Mouse (Mus musculus) gastrocnemius, postnatal 36 days (tissue): ENCODE data around the gene Prodh2. TPM values are rescaled to one million over a fixed set of nuclear protein-coding genes. Genes with fewer than 3 reads are reported as not detected.
A peak's percentile ranks its signal among the peaks of the same experiment; 100 is the strongest.
"Not testable (repeated sequence)": the region's sequence is repeated elsewhere in the genome, so short reads cannot be mapped to it uniquely, and the experiment has no call there.

Experiments used
- DNase-seq, 2 experiments: peaks; one replicate each; pipeline ENCODE4 v3.0.0; 2022
- intact Hi-C: fragments of 180-260 bp; cut with DNase I; formaldehyde crosslinking; loops from one replicate; pipeline ENCODE4 v1.15.1; 2025
- total RNA-seq, 2 experiments: library from RNA; stranded (reverse); gene quantifications; 2 replicates each; pipeline ENCODE4 v1.2.3; 2021

Prodh2 gene
- total RNA-seq, 2 experiments from 2014 or later: not detected

DNA sequence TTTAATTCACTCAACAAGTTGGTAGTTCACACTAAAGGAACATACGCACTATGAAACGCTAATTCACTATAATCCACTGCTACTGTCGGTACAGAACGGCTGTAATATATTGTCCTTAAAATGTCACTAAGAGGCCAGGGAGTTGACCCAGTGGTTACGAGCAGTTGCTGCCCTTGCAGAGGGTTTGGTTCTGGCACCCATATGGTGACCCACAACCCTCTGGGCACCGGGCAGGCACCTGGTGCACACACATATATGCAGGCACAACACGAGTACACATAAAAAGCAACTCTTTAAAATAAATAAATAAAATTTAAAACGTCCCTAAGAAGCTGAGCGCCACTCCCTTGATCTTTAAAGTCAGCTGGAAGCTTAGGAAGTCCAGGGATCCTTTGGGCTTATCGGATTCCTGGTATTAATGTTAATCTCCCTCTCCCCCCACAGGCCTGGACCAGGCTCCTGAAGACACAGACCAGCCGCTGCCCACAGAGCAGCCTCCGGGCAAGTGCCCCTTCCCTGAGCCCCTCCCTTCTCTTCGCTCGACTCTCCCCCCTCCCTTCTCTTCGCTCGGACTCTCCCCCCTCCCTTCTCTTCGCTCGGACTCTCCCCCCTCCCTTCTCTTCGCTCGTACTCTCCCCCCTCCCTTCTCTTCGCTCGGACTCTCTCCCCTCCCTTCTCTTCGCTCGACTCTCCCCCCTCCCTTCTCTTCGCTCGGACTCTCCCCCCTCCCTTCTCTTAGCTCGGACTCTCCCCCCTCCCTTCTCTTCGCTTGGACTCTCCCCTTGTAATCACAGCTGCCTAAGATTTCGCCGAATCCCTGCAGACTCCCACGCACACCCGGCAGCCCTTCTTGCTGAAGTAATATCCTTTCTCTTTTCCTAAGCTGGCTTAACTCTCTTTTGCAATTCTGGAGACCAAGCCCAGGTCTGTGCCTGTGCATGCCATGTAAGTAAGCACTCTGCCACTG lies 15.7 kb upstream of the Prodh2 start:
- intact Hi-C loops: no loop called here
- no peak for DNase-seq

DNA sequence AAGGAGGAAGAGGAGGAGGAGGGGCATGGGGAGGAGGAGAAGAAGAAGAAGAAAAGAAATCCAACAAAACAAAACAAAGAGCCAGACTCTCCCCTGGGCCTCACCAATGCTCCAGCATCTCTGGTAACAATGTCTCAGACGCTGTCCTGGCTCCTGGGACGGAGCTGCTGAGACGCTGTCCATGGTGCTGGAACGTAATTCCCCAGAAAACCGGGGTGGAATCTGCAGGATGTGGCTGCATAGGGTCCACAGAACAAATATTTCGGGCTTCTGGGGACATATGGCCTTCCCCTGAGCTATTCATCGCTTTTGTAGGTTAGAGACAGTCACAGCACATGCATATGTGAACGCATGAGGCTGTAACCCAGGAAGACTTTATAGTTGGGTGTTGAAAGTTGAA lies 9.2 kb upstream of the Prodh2 start:
- intact Hi-C loops: no loop called here
- DNase-seq: no peak

DNA sequence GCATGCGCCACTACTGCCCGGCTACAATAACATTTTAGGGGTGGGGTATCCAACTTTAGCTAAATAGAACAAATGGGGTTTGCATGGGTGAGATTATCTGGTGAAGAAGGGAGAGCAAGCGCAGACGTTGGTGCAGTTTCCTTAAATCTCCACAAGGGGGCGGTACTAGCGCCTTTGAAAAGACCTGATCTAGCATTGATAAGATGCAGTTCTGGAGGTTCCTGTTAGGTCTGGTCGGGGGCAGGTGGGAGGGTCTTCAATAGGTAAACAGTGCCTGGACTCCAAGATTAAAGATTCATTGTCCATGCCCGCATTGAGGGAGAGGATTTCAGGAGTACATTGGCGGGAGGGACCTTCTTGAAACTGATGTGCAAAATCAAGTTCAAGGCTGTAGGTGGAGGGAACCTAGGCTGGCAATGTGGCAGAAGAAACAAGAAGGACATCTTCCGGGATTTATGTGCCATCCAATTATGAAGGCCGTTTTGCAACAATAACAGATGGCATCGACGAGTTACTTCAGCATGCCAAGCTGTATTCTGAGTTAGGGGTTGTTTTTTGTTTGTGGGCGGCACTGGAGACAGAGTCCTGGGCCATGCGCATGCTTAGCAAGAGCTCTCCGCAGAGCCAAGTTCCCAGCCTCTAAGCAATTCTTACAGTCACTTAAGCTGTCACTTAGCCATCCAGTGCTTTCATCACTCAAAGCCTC lies 3.0 kb upstream of the Prodh2 start:
- no peak for DNase-seq
- intact Hi-C loops: loop anchor here (5.0 kb wide), 1 partner anchor 48 kb away; no protein-coding TSS in a partner anchor

DNA sequence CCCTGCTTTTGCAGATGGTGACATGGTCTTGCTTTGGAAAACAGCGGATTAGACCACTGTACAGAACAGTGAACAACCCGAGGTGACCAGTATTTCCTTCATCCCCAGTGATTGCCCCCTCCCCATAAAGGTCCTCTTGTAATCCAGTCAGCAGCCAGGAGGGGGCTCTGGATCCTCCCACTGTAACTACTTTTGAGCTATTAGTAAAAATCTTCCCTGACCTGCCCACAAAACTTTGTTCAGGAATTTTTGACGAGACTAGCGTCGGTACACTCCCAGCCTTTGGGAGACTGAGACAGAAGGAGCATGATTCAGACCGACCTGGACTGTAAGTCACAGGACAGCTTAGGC lies 2.5 kb upstream of the Prodh2 start:
- no peak for DNase-seq
- intact Hi-C loops: loop anchor here (5.0 kb wide), 1 partner anchor 49 kb away; no protein-coding TSS in a partner anchor

DNA sequence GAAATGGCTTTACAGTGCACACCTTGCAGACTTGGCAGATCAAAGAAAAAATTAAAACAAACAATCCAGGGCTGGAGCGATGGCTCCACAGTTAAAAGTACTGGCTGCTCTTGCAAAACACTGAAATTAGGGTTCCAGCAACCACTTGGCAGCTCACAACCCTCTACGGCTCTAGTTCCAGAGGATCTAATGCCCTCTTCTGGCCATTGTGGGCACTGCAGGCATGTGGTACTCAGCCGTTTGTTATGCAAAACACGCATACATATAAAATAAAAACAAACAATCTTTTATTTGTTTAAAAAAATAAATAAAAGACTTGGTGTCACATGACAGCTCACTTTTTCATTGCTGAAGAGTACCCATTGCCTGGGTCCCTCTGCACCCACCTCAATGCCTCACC lies 657 bp upstream of the Prodh2 start:
- intact Hi-C loops: loop anchor here (2.0 to 5.0 kb wide), 2 partner anchors 50 to 120 kb away; no protein-coding TSS in a partner anchor
- DNase-seq: peak; percentile 66 to 77

DNA sequence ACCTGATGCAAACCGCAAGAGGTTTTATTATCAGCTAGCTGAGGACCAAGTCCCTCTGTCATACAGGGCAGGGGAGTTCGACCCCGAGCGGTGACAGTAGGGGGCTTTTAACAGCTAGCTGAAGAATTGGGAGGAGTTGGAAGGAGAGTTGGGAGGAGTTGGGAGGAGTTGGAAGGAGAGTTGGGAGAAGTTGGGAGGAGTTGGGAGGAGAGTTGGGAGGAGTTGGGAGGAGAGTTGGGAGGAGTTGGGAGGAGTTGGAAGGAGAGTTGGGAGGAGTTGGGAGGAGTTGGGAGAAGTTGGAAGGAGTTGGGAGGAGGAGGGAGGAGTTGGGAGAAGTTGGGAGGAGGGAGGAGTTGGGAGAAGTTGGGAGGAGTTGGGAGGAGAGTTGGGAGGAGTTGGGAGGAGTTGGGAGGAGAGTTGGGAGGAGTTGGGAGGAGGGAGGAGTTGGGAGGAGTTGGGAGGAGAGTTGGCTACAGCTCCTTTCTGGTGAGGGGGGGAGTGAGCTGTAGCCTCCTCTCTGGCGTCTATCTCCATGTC lies 2.2 kb downstream of the Prodh2 start:
- intact Hi-C loops, DNase-seq: not testable (repeated sequence)

DNA sequence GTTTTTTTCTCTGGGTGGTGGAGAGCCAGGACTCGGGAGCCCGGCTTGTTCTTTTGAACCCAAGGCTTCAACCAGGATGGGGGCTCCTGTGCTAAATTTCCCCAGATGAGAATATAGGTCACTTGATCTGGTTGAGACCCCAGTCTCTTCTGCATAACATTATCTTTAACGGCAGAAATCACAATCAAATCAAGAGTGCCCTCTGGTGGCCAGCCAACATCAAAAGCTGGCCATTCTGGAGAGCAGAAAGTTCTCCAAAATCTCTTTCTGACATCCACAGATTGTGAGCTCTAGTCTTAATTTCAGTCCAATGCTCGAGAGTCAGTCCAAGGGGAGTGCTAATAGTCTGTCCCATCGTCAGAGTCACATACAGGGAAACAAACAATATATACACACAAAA lies 7.7 kb downstream of the Prodh2 start:
- intact Hi-C loops: not testable (repeated sequence)

DNA sequence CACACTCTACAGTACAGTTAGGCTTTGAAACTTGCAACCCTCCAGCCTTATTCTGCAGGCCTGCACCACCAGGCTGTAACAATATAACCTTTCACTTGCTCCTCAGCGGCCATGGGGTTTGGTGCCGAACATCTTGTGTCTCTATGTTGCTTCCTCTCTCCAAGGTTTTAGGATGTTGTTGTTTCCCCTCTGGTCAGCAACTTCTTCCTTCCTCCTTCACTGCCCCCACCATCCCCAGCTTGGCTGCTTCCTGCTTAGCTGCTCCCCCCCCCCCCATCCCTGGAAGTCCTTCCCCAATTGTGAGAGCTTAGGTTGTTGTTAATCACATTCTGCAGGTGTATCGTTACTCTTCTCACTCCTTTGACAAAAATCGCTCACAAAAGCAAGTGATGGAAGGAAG lies 14.6 kb downstream of the Prodh2 start:
- intact Hi-C loops: no loop called here
- no peak for DNase-seq

More for the DNA sequence above, 7.7 kb downstream of the Prodh2 start:
- not testable (repeated sequence) for DNase-seq

DNA sequence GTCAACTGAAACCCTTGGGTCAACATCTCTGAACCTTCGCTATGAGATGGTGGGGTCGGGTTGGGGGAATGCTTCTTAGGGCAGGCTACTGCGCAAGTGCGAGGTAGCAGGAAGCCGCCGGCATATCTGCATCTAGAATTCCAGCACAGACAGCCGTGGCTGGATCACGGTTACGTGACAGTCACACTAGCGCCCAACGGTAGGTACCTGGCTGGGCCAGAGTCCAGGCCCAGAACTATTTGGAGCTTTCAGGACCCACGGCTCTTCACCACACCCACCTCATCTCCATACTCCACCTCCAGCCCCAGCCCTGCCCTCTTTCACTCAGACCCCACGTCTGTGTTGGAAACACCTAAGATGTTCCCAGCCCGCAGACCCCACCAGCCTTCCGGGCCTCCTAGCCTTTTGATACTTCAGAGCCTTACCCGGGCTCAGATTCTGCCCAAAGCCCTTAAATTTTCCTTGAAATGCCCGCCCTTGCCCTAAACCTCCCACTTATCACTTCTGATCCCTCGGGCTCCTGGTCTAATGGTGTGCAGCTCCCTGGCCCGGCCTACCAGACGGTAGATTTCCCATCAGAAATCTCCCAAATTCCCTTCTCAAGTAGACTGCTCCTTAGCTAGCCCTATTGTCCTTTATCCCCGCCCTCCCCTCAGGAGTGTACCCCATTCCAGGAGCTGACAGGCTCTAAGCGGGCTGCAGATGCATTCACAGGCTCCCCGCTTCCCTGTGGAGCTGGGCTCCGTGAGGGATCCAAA lies 21.8 kb downstream of the Prodh2 start:
- DNase-seq: no peak
- intact Hi-C loops: no loop called here

DNA sequence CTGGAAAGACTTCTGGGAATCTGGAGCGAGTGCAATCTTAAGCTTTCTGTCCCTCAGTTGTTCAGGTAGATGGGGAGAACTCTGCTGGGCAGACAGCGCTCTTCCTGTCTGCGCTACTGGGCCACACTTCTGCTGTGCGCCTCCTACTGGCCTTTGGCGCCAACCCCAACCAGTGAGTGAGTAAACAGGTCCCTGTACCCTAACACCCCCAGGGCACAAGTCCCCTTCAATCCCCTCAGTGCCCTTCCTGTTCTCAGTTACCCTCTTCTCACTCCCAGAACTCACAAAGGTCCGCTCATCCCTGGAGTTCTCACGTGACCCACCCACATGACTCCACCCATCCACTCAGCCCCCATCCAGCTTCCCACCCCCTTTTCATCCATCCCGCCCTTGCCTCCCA lies 24.9 kb downstream of the Prodh2 start:
- no peak for DNase-seq
- intact Hi-C loops: no loop called here

DNA sequence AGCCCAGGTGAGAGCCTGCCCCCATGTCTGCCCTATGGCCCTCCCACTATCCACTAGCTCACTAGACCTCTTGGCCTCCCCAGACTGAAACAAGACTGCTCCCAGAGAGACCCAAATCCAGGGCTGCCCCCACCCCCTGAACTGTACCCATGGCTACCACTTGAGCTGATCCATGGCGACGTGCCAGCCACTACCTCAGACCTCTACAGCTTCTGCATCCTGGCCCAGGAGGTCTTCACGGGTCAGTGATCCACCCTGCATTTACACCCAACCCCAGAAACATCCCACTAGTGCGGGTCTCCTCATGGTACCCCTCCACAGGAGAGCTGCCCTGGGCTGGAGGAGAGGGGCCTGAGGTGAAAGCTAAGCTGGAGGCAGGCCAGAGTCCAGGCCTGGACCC lies 27.0 kb downstream of the Prodh2 start:
- intact Hi-C loops: no loop called here
- DNase-seq: no peak

DNA sequence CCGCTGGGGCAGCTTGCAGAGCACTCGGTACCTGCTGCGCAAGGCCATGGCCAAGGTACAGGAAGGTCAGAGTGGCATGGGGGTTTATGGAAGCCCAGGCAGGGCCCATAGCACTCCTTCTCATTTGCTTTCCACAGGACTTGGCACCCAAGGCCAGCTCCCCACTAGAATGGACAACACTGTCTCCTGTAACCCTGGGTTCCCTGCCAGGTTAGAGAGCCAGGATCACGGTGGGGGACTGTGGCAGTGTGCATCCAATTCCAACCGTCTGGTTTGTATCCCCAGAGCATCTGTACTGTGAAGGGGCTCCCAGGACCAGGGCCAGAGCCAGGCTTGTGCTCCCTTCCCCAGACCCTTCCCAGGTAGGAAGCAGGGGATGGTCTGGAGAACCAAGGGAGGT lies 27.4 kb downstream of the Prodh2 start:
- DNase-seq: no peak
- intact Hi-C loops: no loop called here

DNA sequence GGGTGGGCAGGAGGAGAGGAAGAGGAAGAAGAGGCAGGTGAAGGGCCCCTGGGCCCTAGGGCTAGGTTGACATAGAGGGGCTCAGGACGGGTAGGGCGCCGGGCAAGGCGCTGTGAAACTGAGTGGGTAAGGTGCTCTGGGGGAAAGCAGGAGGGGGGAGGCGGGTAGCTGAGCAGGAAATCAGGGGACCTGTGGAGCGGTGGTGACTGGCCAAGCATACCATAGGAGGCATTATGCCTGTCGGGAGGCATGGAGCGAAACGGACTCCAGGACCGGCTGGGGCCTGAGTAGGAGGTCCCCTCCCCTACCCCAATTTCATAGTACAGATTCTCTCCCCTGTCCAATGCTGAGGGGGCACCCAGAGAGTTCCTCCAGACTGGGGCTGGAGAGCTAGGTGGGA lies 29.4 kb downstream of the Prodh2 start:
- intact Hi-C loops: no loop called here
- DNase-seq: no peak

DNA sequence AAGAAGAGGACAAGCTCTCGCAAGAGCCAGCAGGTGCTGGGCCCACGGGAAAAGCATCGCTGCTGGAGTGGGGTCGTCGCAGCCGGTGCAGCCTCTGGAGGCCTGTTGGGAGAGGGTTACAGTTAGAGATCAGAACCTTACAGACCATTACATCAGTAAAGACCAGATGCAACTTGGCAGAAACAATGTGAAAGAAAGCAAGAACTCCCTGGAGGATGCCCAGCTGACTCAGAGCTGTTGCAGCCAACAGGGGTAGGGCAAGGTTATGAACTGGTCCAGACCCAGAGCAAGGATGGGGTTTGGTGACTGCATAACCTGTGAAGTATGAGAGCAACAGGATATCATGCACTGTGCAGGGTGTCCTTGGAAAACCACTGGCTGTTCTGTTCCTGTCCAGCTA lies 31.1 kb downstream of the Prodh2 start:
- intact Hi-C loops: no loop called here
- no peak for DNase-seq

DNA sequence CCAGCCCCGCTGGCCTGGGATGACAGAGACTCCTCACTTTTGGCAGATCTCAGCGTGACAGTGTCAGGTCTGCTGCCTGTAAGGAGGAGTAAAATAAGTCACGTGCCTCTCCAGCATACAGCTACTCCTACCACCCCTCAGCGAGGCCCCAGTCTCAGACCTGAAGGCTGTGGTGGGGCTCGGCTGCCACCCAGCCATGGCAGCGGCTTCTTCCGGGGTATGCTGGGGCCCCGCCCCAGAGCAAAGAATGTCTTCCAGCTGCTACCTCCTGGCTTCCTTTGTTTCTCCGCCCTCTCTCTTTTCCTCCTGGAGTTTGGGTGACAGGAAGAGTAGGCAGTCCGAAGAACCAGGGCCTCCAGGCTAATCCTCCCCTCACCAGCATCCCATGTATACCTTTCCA lies 32.5 kb downstream of the Prodh2 start:
- DNase-seq: no peak
- intact Hi-C loops: no loop called here

DNA sequence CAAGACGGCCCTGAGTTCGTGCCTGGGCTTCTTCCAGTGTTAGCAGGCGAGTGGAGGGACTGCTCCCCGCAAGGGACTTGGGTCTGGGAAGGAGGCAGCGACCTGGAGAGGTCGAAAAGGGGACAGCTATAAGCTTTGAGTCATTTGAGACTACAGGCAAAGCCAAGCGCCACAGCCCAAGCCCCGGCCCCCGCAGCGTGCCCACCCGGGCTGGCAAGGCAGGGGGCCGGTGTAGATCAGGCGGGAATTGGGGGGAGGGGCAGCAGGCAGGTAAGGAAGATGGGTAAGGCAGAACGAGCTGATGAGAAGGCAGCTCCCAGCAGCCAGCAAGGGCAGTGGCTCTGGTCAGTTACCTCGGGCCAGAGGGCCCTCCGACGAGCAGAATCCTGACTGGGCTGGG lies 33.0 kb downstream of the Prodh2 start:
- intact Hi-C loops: no loop called here

DNA sequence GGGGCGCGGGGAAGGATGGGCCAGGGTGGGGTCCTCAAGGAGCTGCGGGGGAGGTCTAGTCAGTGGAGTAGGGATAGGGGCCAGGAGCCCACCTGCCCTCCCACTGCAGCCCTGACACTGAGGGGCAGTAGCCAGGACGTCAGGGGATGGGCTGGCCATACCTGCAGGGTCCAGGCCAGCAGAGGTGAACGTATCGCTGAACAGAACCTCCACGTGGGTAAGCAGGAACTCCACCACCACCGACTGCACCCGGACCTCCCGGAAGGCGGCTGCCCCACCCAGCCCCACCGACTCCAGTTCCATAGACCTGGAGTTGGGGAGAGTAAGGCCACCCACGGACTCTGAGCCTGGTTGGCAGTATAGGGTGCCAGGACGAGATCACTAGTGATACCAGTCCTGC lies 33.6 kb downstream of the Prodh2 start:
- intact Hi-C loops: no loop called here
- no peak for DNase-seq

More for the DNA sequence above, 33.0 kb downstream of the Prodh2 start:
- no peak for DNase-seq

DNA sequence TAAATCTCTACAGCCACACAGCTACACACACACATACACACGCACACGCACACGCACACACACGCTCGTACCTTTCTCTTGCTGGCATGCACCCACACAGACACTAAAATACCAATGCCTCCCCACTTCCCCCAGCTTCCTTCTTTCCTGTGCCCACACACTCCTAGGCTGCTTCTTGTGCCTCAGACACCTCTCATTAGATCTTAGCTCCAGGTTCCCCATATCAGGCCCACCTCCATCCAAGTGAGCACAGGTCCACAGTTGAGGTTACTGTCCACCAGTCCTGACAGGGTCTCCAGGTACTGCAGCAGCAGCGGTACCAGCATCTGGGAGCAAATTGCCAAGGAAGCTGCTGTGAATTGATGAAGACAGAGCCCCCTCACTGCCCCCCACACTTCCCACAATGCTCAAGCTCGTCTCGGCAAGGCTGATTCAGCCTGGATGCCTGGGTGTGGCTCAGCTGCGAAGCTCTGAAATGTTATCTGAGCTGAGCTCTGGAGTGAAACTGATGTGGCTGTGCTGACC lies 37.9 kb downstream of the Prodh2 start:
- DNase-seq: no peak
- intact Hi-C loops: loop anchor here (10.0 kb wide), 1 partner anchor 203 kb away; no protein-coding TSS in a partner anchor

DNA sequence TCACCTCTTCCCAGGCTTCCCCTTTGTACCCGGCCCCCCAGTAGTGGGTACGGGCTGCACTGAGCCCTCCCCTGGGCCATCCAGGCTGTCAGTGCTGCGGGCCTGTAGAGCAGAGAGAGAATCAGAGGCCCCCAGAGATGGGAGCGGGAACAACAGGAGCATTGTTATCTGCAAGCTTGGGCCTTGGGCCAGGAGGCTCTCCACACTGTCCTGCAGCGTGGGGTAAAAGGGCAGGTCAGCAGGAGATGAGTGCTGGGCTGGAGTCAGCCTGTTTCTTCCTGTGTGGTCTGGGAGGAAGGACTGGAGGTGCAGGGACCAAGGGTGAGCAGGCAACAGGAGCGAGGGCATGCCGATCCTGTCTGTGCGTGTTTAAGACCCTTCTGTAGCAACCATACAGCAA lies 39.5 kb downstream of the Prodh2 start:
- no peak for DNase-seq
- intact Hi-C loops: loop anchor here (10.0 kb wide), 1 partner anchor 202 kb away; no protein-coding TSS in a partner anchor

DNA sequence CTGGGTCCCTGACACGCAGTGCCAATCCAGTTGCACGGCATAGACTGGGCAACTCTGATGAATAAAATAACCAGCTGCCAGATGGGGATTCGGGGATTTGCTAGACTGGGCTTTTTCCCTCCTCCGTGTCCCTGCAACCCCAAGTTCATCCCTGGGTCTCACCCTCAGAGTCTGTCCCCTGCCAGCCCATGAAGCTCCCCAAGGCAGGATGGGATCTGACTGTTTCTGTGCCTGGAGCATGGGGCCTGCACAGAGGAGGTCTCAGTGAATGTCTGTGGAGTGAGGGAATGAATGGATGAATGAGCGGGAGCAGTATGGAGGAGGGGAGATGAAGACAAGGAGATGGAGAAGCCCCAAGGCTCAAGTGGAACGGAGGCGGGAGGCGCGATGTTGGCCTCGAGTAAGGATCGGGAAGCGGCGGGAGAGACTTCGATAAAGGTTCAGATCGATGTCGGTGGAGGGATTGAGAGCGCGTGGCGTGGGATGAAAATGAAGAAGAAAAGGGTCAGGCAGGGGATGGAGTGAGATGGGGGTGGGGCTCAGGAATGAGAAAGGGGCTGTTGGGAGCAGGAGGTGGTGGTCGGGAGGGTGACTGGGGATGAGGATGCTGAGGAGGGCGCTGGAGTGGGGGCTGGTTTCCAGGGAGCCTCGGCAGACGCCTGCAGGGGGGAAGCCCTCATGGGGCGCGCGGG lies 40.7 kb downstream of the Prodh2 start:
- no peak for DNase-seq
- intact Hi-C loops: loop anchor here (10.0 kb wide), 1 partner anchor 201 kb away; no protein-coding TSS in a partner anchor
